Comparison of ENCODE assay signal across 8 mouse cellular contexts in the genomic region with DNA sequence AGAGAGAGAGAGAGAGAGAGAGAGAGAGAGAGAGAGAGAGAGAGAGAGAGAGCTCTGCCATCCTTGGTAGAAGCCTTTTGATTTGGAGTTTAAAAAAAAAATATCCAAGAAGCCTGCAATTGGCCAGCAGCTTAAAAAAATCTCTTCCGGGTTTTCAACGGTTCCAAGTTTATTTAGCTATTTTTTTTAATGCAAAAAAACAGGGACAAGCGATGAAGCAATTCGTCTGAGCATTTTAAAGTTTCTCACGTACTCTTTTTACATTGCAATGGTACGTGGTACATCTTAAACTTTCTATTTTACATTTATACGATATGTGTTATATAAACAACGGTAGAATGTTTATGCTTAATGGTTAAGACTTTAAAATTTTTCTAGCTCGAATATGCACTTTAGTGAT. TPM values are rescaled to one million over a fixed set of nuclear protein-coding genes. Genes with fewer than 3 reads are reported as not detected.
DNase-seq lines count a peak whose midpoint lies in the region; ATAC-seq and TF ChIP-seq lines count a peak whose summit lies in the region.

A gene (plus strand): TSS at position 94 of the 400 bp plus-strand sequence.

- no peak for DNase-seq in left cerebral cortex, adult 2 months (ENCODE audit: extremely low spot score in 1 of 2, low spot score in 2 of 2)
- DNase-seq in left cerebral cortex, adult 9 months (ENCODE audit: low spot score in 2 of 2) = no peak
- DNase-seq in adrenal gland, adult 2 months = no peak
- DNase-seq in gastrocnemius, postnatal 10 days = no peak
- peak; percentile 60 for DNase-seq in lung, postnatal 36 days
- DNase-seq in ovary, postnatal 10 days (ENCODE audit: low spot score) = no peak
- no peak for DNase-seq in right cerebral cortex, postnatal 4 days

- H3K27ac ChIP-seq in left cerebral cortex, adult 2 months = peak within 1 kb of the TSS; percentile 88

- intact Hi-C loops in left cerebral cortex, adult 2 months (cut with DNase I) = loop anchor here (2.0 to 10.0 kb wide), 3 partner anchors 14 to 550 kb away; no protein-coding TSS in a partner anchor

- peak within 1 kb of the TSS; percentile 59 for H3K4me3 ChIP-seq in left cerebral cortex, adult 2 months

- TF ChIP-seq CTCF in left cerebral cortex, adult 2 months (IDR thresholded peaks at IDR 0.05) = no peak

- peak; percentile 1 for ATAC-seq in inflammation-experienced regulatory T-cells, adult 6 months

RNA-seq across cellular contexts. Expression of the gene that starts here (rescaled TPM):
- total RNA-seq in left cerebral cortex, adult 2 months (2021) = 10 to 100 TPM; 58.1 to 62.5 TPM
- total RNA-seq in adrenal gland, adult 2 months (2021) = 100 to 1,000 TPM; 132 to 174 TPM
- polyA plus RNA-seq in adrenal gland, adult 2 months (2012; rRNA removed) = 60.7 and 83.3 TPM in 2 replicates
- 100 to 1,000 TPM; 111 to 124 TPM for total RNA-seq in gastrocnemius, postnatal 10 days (2021)
- polyA plus RNA-seq in inflammation-experienced regulatory T-cells, adult 6 months (2017; shearing (Covaris generic)) = 10 to 100 TPM; 11.0 to 19.2 (median 15.7) TPM
